Mouse (Mus musculus): ENCODE data around the gene Rfx8. TPM values are rescaled to one million over a fixed set of nuclear protein-coding genes. Genes with fewer than 3 reads are reported as not detected.

Gene Rfx8
- polyA plus RNA-seq, 1 experiment from 2014 or later, result 0.68 TPM

DNA sequence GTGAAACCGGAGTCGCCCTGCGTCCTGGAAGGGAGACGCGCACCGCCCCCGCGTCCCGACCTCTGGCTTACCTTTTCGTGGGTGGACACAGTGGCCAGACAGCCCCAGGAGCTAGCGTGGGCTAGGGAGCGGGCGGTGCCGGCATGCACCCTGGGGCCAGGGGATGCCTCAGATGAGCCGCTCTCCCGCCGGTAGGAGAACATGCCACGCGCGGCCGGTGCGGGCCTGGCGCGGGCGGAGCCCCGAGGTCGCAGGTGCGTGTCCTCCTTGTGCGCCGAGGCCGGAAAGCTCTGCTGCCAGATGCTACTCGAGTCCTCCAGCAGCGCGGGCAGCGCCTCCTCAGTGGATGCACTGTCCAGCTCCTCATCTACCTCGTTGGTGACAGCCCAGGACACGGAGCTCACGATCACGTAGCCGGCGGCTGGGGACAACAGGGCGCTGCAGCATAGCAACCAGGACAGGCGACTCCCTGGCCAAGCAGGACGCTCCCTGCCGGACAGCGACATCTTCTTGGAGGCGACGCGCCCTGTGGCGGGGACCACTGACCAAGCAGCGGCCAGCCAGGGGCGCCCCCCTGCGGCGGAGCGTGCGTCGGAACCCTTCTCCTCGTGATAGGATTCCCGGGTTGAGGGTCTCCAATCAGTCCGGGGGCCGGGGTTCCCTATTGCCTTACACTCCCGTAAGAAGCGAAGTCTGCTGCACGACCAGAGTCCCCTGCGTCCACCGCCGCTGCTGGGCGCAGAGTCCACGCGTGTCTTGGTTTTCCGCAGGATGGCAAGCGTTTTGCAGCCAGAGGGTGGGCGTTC, 70.2 kb downstream of the Rfx8 start:
- WGBS, result 1% methylated on average over 71 of the region's 73 CpGs
- H3K9ac ChIP-seq (ENCODE audit: low read length), result peak overlapping the region; percentile 12; the same call in 1 of the 2 replicates
- H3K9me3 ChIP-seq (replicated peaks; ENCODE audit: control insufficient read depth, low read length), result no peaks in the 10 kb centered on the region
- peak; percentile 83 for ATAC-seq (replicated peaks; ENCODE audit: extremely low read depth, insufficient read depth, low FRiP score)
- H3K4me3 ChIP-seq (ENCODE audit: low read length), result peak overlapping the region; percentile 55
- H3K36me3 ChIP-seq (ENCODE audit: control insufficient read depth, insufficient read depth), result no peaks in the 10 kb centered on the region
- no peak overlapping the region for H3K27ac ChIP-seq (ENCODE audit: low read length)
- peaks cover 5% of the 10 kb centered on the region for H3K4me1 ChIP-seq (ENCODE audit: control insufficient read depth, insufficient read depth, low read length)
- H3K27me3 ChIP-seq (ENCODE audit: control insufficient read depth, insufficient read depth, low read length), result peaks cover 42% of the 10 kb centered on the region
- H3K4me2 ChIP-seq (ENCODE audit: low read depth, low read length), result peak overlapping the region; percentile 85

- peak overlapping the region; percentile 55 for H3K4me3 ChIP-seq (ENCODE audit: low read length)
- H3K4me1 ChIP-seq (ENCODE audit: control insufficient read depth, insufficient read depth, low read length), result peaks cover 5% of the 10 kb centered on the region
- H3K9ac ChIP-seq (ENCODE audit: low read length), result no peak overlapping the region; the same call in 1 of the 2 replicates
- H3K36me3 ChIP-seq (ENCODE audit: control insufficient read depth, insufficient read depth), result no peaks in the 10 kb centered on the region
- no peak overlapping the region for H3K27ac ChIP-seq (ENCODE audit: low read length)
- H3K9me3 ChIP-seq (replicated peaks; ENCODE audit: control insufficient read depth, low read length), result no peaks in the 10 kb centered on the region
- peaks cover 42% of the 10 kb centered on the region for H3K27me3 ChIP-seq (ENCODE audit: control insufficient read depth, insufficient read depth, low read length)
- H3K4me2 ChIP-seq (ENCODE audit: low read depth, low read length), result peak overlapping the region; percentile 85
- no peak for ATAC-seq (replicated peaks; ENCODE audit: extremely low read depth, insufficient read depth, low FRiP score)
- 20% methylated on average over 17 of the region's 17 CpGs for WGBS
Observed at GRCm38 (mm10) chr1:39649691-39650434, 70.9 kb downstream of the Rfx8 start.

DNA sequence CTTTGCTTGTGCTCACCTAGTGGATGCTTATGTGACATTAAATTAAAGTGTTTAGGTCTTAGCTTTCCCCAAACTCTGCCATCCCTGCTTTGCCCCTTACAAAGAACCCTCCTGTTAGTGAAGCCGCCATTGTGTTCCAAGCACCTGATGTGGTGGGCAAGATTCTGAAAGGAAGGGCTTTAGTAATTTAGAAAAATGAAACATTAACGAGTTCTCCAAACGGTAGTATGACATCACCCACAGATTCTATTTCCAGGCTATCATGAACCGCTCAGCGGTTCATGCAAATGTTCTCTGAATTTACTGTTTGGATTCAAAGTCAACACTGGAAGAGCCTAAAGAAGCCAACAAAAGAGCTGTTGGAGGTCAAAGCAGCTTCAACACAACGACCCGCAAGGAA, 72.2 kb downstream of the Rfx8 start:
- Histone ChIP-seq H3K9me3 (replicated peaks; ENCODE audit: control insufficient read depth, low read length) (no peaks in the 10 kb centered on the region), H3K27me3 (ENCODE audit: control insufficient read depth, insufficient read depth, low read length) (peaks cover 42% of the 10 kb centered on the region), H3K9ac (ENCODE audit: low read length) (no peak overlapping the region), H3K4me2 (ENCODE audit: low read depth, low read length) (no peak overlapping the region), H3K27ac (ENCODE audit: low read length) (no peak overlapping the region), H3K4me1 (ENCODE audit: control insufficient read depth, insufficient read depth, low read length) (peaks cover 5% of the 10 kb centered on the region), H3K4me3 (ENCODE audit: low read length) (no peak overlapping the region), H3K36me3 (ENCODE audit: control insufficient read depth, insufficient read depth) (no peaks in the 10 kb centered on the region)
- no peak for ATAC-seq (replicated peaks; ENCODE audit: extremely low read depth, insufficient read depth, low FRiP score)
- WGBS, result 85% methylated on average over 7 of the region's 7 CpGs

DNA sequence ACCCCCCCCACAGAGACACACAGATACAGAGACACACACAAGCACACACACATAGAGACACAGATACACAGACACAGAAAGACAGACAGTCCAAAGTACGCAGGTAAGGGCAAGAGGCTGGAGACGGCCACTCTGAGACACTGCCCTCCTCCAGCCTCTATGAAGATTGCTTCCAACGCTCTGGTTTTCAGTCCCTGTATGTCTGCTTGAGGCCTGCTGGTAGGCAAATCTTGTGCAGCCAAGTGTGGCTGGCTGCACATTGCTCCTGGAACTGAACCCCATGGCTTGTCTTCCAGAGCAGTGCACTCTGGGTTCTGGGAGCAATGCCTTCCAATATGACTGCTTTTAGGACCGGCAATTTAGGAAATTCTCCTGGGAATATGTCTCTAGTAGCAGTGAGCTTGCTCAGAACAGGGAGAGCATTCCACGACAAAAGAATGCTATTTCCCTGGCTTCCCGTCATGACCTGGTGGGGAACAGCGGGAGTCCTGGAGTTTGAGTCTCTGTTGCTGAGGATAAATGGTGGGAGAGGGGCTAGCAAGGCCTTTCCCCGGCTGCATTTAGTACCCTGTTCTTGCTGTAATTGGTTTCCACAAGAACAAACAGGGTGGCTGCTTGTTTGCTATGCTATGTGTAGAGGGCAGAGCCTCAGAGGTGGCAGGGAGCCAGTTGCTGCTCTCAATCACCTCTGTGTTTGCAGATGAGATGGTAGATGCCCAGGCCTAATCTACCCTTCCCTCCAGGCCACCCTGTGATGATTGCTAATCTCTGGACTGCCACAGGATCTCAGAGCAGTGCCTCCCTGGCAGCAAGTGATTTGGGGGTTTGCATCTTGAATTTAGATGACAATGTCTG, 74.7 kb downstream of the Rfx8 start:
- H3K36me3 ChIP-seq (ENCODE audit: control insufficient read depth, insufficient read depth), result no peaks in the 10 kb centered on the region
- no peak overlapping the region for H3K4me3 ChIP-seq (ENCODE audit: low read length)
- no peak overlapping the region for H3K9ac ChIP-seq (ENCODE audit: low read length)
- no peak for ATAC-seq (replicated peaks; ENCODE audit: extremely low read depth, insufficient read depth, low FRiP score)
- H3K4me2 ChIP-seq (ENCODE audit: low read depth, low read length), result no peak overlapping the region
- 53% methylated on average over 8 of the region's 8 CpGs for WGBS
- H3K27ac ChIP-seq (ENCODE audit: low read length), result no peak overlapping the region
- H3K9me3 ChIP-seq (replicated peaks; ENCODE audit: control insufficient read depth, low read length), result no peaks in the 10 kb centered on the region
- H3K4me1 ChIP-seq (ENCODE audit: control insufficient read depth, insufficient read depth, low read length), result peaks cover 4% of the 10 kb centered on the region
- H3K27me3 ChIP-seq (ENCODE audit: control insufficient read depth, insufficient read depth, low read length), result peaks cover 27% of the 10 kb centered on the region

DNA sequence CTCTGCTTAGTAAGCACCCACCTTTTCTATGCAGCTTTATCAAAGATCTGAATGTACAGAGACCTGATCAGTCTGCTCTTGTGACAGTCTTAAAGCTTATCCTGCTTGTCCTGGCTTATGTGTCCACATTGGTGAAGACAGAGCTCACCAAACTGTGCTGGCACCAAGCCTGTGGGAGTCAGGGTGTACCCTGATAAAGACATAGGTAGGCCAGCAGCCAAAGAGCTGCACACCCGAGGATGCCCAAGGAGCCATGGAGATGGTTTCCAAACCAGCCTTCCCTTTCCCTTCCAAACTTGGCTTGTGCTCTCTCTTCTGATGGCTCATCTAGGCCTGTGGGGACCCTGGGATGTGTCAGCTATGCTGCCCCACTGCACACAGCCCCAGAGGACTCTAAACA, 76.5 kb downstream of the Rfx8 start:
- Histone ChIP-seq H3K4me2 (ENCODE audit: low read depth, low read length) (no peak overlapping the region), H3K9me3 (replicated peaks; ENCODE audit: control insufficient read depth, low read length) (no peaks in the 10 kb centered on the region), H3K27ac (ENCODE audit: low read length) (no peak overlapping the region), H3K4me3 (ENCODE audit: low read length) (no peak overlapping the region), H3K4me1 (ENCODE audit: control insufficient read depth, insufficient read depth, low read length) (no peaks in the 10 kb centered on the region), H3K27me3 (ENCODE audit: control insufficient read depth, insufficient read depth, low read length) (peaks cover 11% of the 10 kb centered on the region), H3K36me3 (ENCODE audit: control insufficient read depth, insufficient read depth) (no peaks in the 10 kb centered on the region), H3K9ac (ENCODE audit: low read length) (no peak overlapping the region)
- 45% methylated on average over 1 of the region's 1 CpGs for WGBS
- ATAC-seq (replicated peaks; ENCODE audit: extremely low read depth, insufficient read depth, low FRiP score), result no peak

DNA sequence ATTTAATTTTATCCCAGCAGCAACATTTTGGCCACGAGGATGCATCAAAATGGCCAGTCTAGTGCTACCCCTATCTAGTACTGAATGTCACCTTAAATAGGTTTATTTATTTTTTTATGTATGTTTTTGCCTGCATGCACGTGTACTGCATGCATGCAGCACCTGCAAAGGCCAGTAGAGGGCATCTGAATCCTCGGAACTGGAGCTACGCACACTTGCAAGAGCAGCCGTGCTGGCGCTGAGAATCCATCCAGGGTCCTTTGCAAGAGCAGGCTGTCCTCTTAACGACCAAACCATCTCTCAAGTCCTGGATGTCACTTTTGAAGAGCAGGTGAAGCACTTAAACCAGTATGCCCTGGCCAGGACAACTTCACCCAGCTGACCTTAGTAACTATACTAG, 79.1 kb downstream of the Rfx8 start:
- H3K27ac ChIP-seq (ENCODE audit: low read length), result no peak overlapping the region
- H3K4me2 ChIP-seq (ENCODE audit: low read depth, low read length), result no peak overlapping the region
- H3K9me3 ChIP-seq (replicated peaks; ENCODE audit: control insufficient read depth, low read length), result no peaks in the 10 kb centered on the region
- no peak overlapping the region for H3K4me3 ChIP-seq (ENCODE audit: low read length)
- 86% methylated on average over 7 of the region's 7 CpGs for WGBS
- no peaks in the 10 kb centered on the region for H3K36me3 ChIP-seq (ENCODE audit: control insufficient read depth, insufficient read depth)
- no peaks in the 10 kb centered on the region for H3K27me3 ChIP-seq (ENCODE audit: control insufficient read depth, insufficient read depth, low read length)
- no peak overlapping the region for H3K9ac ChIP-seq (ENCODE audit: low read length)
- no peaks in the 10 kb centered on the region; the same call in 1 of the 2 replicates for H3K4me1 ChIP-seq (ENCODE audit: control insufficient read depth, insufficient read depth, low read length)
- ATAC-seq (replicated peaks; ENCODE audit: extremely low read depth, insufficient read depth, low FRiP score), result no peak

DNA sequence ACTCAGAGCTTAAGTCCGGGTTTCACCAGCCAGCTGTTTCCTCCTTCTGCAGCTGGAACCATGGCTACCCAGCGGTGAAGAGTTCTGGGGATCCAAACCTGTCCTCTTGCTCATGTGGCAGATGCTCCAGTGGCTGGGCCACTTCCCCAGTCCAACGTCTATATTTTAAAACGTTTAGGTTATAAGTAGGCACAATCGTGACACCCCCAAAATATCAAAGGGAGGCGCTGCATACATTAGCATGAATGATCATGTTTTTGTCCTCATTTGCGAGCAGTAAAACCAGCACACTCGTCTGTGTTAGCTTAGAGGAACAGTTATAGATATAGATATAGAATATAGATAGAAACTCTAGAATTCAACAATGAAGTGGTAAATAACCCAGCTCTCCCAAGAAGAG, 83.7 kb downstream of the Rfx8 start:
- no peaks in the 10 kb centered on the region for H3K9me3 ChIP-seq (replicated peaks; ENCODE audit: control insufficient read depth, low read length)
- H3K4me3 ChIP-seq (ENCODE audit: low read length), result no peak overlapping the region
- H3K4me2 ChIP-seq (ENCODE audit: low read depth, low read length), result no peak overlapping the region
- H3K27me3 ChIP-seq (ENCODE audit: control insufficient read depth, insufficient read depth, low read length), result no peaks in the 10 kb centered on the region
- no peak overlapping the region for H3K9ac ChIP-seq (ENCODE audit: low read length)
- 59% methylated on average over 8 of the region's 8 CpGs for WGBS
- no peaks in the 10 kb centered on the region for H3K36me3 ChIP-seq (ENCODE audit: control insufficient read depth, insufficient read depth)
- H3K4me1 ChIP-seq (ENCODE audit: control insufficient read depth, insufficient read depth, low read length), result no peaks in the 10 kb centered on the region; the same call in 1 of the 2 replicates
- no peak overlapping the region for H3K27ac ChIP-seq (ENCODE audit: low read length)
- no peak for ATAC-seq (replicated peaks; ENCODE audit: extremely low read depth, insufficient read depth, low FRiP score)

DNA sequence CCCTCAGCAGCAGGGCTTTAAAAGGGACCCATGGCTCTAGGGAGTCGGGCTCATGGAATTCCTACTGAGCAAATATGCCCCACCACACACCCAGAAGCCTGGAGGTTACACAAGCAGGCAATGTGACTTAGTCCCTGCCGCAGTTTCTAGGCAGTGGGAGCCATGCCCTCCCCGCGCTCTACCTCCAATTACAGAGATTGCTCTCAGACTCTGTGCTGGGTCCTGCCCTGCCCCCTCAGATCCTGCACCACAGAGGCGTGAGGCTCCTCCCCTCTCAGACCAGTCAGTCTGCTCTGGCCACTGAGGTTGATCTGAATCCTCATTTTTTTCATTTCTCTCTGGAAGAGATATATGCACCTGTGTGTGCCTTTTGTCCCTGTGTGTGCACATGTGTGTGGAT, 84.1 kb downstream of the Rfx8 start:
- 6% methylated on average over 5 of the region's 5 CpGs for WGBS
- no peak overlapping the region for H3K9ac ChIP-seq (ENCODE audit: low read length)
- H3K27ac ChIP-seq (ENCODE audit: low read length), result no peak overlapping the region
- H3K9me3 ChIP-seq (replicated peaks; ENCODE audit: control insufficient read depth, low read length), result no peaks in the 10 kb centered on the region
- no peak overlapping the region for H3K4me2 ChIP-seq (ENCODE audit: low read depth, low read length)
- no peak for ATAC-seq (replicated peaks; ENCODE audit: extremely low read depth, insufficient read depth, low FRiP score)
- no peaks in the 10 kb centered on the region for H3K36me3 ChIP-seq (ENCODE audit: control insufficient read depth, insufficient read depth)
- H3K27me3 ChIP-seq (ENCODE audit: control insufficient read depth, insufficient read depth, low read length), result no peaks in the 10 kb centered on the region
- no peak overlapping the region for H3K4me3 ChIP-seq (ENCODE audit: low read length)
- no peaks in the 10 kb centered on the region; the same call in 1 of the 2 replicates for H3K4me1 ChIP-seq (ENCODE audit: control insufficient read depth, insufficient read depth, low read length)

Measured in heart, embryonic 16.5 days (tissue).